Mouse (Mus musculus) kidney, postnatal 10 days (tissue): ENCODE measurements around the gene Pltp.
"Not testable (repeated sequence)": the region's sequence is repeated elsewhere in the genome, so short reads cannot be mapped to it uniquely, and the experiment has no call there.

Experiments
- DNase-seq: peaks from one replicate; pipeline ENCODE4 v3.0.0; 2021; ENCODE audit warnings: mixed read lengths

Pltp gene

DNA sequence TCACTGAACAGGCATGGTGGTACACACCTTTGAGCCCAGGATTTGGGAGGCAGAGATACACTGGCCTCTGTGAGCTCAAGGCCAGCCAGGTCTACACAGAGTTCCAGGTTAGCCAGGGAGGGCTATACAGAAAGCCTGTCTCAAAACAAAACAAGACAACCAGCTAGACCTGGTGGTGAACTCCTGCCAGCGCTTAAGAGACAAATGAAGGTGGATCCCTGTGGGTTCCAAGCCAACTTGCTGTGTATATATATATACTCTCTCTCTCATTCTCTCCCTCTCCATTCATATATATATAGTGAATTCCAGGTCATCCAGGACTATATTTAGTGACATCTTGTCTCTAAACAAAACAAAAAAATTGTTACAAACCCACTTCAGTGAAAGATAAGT lies 53.6 kb downstream of the Pltp start:
- DNase-seq, result no peak

DNA sequence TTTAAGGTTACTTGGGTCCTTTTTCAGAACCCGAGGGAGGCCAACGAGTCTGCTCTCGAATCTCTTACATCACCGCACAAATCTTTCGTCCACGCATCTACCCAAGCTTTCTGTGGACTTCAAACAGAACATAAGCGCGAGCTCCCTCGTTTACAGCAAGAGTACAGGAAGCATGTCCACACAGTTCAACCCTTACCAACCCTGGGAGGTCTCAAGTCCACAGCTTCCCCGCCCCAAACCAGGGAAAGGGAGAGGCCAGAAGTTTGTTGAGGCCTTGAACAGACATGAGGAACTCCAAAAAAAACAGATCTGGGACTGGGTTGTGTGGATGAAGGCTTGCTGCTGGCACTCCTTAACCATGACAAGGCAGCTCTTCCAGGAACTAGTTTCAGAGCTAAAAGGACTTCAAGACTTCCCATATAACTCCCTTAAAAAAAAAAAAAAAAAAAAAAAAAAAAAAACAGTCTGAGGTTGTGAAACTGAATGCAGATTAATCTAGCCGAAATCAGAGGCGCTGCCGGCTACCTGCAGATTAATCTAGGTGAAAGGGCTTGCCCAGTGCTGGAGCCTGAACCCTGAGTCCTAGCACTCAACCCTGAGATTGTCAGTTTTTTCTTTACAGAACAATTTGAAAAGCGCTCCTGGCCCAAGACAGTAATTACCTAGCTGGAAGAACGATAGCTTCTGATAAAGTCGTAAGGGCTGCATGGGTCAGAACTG lies 54.1 kb downstream of the Pltp start:
- no peak for DNase-seq

DNA sequence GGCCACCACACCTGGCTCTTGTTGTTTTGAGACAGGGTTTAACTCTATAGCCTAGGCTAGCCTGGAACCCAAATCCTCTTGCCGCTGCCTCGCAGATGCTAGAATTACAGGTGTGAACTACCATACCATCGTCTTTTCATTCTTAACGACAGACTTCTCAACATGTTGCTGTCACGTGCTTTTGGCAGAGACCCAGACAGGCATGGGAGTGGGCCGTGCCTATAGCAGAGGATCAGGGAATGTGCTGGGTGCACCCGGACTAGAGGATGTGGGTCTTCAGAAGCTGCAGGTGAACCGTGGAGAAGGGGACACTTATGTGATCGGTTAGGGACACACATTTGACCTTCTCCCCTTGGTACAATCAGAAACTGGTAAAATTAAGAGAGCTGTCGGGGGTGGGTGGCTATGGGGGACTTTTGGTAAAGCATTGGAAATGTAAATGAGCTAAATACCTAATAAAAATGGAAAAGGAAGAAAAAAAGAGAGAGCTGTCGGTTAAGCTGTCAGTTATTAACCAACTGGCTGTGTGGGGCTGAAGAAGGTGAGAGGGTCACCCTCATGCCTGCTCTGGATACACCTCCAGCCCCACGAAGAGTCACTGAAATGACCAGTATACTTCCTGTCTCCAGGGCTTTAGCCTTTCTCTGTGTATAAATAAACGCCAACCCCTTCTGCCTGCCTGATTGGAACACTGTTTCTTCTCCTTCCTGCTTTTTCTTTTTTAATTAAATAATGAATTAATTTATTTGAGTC lies 57.1 kb downstream of the Pltp start:
- peak; percentile 56 for DNase-seq

- DNase-seq, result not testable (repeated sequence)
These were observed 59.0 kb downstream of the Pltp start for GRCm38 (mm10) chr2:164798554-164798953.

- DNase-seq, result no peak
These were observed 61.6 kb downstream of the Pltp start for GRCm38 (mm10) chr2:164795868-164796267.

DNA sequence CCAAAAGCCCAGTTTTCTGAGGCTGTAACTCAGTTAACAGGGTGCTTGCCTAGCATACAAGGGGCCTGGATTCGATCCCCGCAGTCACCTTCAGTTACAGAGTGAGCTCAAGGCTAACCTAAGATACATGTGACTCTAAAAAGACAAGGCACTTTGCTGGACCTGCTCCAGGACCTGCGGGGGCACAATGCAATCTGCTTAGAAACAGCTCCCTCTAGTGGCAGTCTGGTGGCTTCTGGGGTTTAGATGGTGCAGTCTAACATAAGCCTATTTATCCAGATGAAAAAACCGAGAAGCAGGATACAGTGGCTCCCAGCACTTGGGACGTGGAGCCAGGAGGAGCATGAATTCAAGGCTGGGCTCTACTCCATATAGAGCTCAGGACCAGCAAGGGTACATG lies 63.2 kb downstream of the Pltp start:
- peak; percentile 92 for DNase-seq

DNA sequence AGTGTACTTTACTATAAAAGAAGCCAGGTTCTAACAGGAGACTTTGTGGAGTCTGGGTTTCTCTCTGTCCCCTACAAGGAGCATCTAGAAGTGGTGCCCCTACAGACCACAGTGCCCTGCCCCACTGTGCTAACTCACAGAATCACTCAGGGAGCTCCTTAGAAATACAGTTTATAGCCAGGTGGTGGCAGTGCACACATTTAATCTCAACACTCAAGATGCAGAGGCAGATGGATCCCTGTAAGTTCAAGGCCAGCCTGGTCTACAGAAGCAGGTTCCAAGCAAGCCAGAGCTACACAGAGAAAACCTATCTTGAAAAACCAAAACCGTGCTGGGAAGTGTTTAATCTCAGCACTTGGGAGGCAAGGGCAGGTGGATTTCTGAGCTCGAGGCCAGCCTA lies 63.7 kb downstream of the Pltp start:
- DNase-seq, result no peak

DNA sequence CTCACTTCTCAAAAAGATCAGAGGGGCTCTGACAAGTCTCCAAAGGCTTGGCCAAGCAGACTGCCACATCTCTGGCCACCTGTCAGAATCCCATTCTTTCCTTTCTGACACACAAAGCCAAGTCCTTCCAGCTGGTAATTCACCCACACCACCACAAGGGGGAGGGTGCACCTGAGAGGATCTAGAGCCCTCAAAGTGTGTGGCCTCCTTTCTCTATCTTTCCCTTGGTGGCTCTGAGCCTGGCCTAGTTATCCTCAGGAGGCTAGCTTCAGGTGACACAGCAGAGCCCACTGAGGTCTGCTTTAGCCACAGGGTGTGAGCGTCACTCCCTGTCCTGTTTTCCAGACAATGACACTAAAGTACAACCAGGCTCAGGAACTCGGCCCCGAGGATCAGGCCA lies 64.3 kb downstream of the Pltp start:
- DNase-seq, result peak; percentile 79

GRCm38 (mm10) chr2:164792400-164793190 lies 64.9 kb downstream of the Pltp start:
- no peak for DNase-seq

DNA sequence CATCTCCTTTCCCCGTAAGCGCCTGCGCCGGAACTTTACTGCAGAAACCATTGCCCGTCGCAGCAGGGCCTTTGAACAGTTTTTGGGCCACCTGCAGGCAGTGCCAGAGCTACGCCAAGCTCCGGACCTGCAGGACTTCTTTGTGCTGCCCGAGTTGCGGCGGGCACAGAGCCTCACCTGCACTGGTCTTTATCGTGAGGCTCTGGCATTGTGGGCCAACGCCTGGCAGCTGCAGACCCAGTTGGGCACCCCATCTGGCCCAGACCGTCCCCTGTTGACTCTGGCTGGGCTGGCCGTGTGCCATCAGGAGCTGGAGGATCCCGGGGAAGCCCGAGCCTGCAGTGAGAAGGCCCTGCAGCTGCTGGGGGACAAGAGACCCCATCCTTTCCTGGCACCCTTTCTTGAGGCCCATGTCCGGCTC lies 65.7 kb downstream of the Pltp start:
- DNase-seq, result peak; percentile 28

DNA sequence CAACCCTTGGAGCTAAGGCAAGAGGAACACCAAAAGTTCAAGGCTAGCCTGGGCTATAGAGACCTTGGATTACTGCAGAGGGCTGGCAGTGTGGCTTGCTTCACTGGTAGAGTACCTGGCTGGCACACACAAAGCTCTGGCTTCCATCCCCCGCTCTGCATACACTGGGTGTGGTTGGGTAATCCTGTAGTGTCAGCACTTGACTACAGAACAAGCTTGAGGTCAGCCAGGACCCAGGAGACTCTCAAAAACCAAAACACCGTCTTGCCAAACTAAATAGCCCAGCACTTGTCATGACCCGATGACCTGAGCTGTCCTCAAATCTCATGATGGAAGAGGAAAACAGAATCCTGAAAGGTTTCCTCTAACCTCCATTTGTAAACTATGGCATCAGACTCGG lies 67.1 kb downstream of the Pltp start:
- no peak for DNase-seq
